19 mouse cellular contexts compared by ENCODE assay signal in the genomic region with DNA sequence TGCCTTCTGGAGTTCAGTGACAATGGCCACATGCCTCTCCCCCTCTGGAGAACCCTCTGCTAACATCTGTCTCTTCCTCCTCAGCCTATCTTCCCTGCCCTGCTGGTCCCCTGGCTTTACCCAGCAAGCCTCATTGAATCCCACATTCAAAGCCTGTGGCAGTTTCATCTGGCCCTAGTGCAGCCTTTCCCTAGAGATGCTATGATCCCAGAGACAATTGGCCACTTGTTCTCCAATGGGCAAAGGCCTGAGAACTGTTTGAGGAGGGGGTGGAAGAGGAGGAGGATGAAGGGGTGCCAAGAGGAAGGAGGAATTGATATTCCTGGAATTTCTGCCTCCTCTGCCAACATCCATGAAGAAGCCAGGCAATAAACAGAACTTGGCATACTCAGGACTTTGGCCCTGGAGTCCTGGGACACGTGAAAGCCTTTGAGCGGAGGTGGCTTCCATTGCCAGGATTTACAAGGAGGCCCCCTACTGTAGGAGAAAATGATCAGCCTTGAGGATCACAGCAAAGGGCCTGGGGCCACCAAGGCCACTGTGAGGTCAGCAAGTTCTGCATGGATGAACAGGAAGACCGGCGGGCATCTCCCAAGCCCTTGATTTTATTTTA. TPM values are rescaled to one million over a fixed set of nuclear protein-coding genes. Genes with fewer than 3 reads are reported as not detected.
DNase-seq lines count a peak whose midpoint lies in the region; ATAC-seq and TF ChIP-seq lines count a peak whose summit lies in the region.
"Had no signal": no experiment of that assay in that cellular context is flagged by ENCODE, and none has a peak within 500 bp of the region (broad histone marks: within the 10 kb centered on the region; RNA-seq: fewer than 3 reads in every experiment).

No protein-coding gene starts in this region.

- no peaks in the 10 kb centered on the region for H3K36me3 ChIP-seq in kidney, embryonic 16.5 days (ENCODE audit: insufficient read depth, low read length)
- no peaks in the 10 kb centered on the region for H3K36me3 ChIP-seq in intestine, postnatal 0 days (ENCODE audit: control insufficient read depth, insufficient read depth)
- H3K36me3 ChIP-seq: heart, embryonic 13.5 days; limb, embryonic 13.5 days; midbrain, embryonic 13.5 days had no signal

- TF ChIP-seq CTCF in intestine, postnatal 0 days (IDR thresholded peaks at IDR 0.05; ENCODE audit: low read depth), result peak; percentile 53
- TF ChIP-seq CTCF in gastrocnemius, adult 2 months (IDR thresholded peaks at IDR 0.05), result no peak

- 52% methylated on average over 4 of the region's 4 CpGs for WGBS in kidney, embryonic 16.5 days
- 54% methylated on average over 4 of the region's 4 CpGs for WGBS in intestine, postnatal 0 days

- H3K4me2 ChIP-seq in kidney, embryonic 16.5 days (replicated peaks; ENCODE audit: low read depth, low read length), result no peak overlapping the region
- no peak overlapping the region for H3K4me2 ChIP-seq in intestine, postnatal 0 days (replicated peaks; ENCODE audit: low read depth)
- H3K4me2 ChIP-seq: heart, embryonic 13.5 days; limb, embryonic 13.5 days; midbrain, embryonic 13.5 days had no signal

- no peak for ATAC-seq in kidney, embryonic 16.5 days (ENCODE audit: low FRiP score, low TSS enrichment)
- peak; percentile 75 for ATAC-seq in intestine, postnatal 0 days
- ATAC-seq: CD4-positive, CD25-positive, alpha-beta regulatory T cell, adult 4 months; midbrain, embryonic 13.5 days had no signal

- H3K4me1 ChIP-seq in kidney, embryonic 16.5 days (ENCODE audit: insufficient read depth, low read length), result 0 out of 2 replicates have a peak, but pooled peaks cover 5% of the 10 kb centered on the region
- peaks cover 4% of the 10 kb centered on the region; the same call in 1 of the 2 replicates for H3K4me1 ChIP-seq in intestine, postnatal 0 days (replicated peaks; ENCODE audit: control insufficient read depth, insufficient read depth, low read length)
- H3K4me1 ChIP-seq: heart, embryonic 13.5 days; limb, embryonic 13.5 days; midbrain, embryonic 13.5 days had no signal

- peak; percentile 71 for DNase-seq in kidney, adult 18-20 months
- peak; percentile 23 to 30 for DNase-seq in right cerebral cortex, postnatal 10 days (ENCODE audit: low spot score in 2 of 2)
- no peak for DNase-seq in right cerebral cortex, postnatal 4 days
- no peak for DNase-seq in ovary, postnatal 36 days (ENCODE audit: low spot score)
- no peak for DNase-seq in gastrocnemius, adult 2 months
- DNase-seq: adrenal gland, adult 8-10 months; cerebellum, adult 8-10 months; heart, postnatal 4 days; lung, adult 18-20 months; lung, postnatal 36 days; spleen, adult 18-20 months; thymus, postnatal 25 days had no signal

- H3K4me3 ChIP-seq in kidney, embryonic 16.5 days (ENCODE audit: low read length), result no peak overlapping the region
- H3K4me3 ChIP-seq in intestine, postnatal 0 days (ENCODE audit: low read depth, low read length), result no peak overlapping the region
- H3K4me3 ChIP-seq in gastrocnemius, adult 2 months, result no peak overlapping the region
- H3K4me3 ChIP-seq: heart, embryonic 13.5 days; layer of hippocampus, adult 2 months; limb, embryonic 13.5 days; midbrain, embryonic 13.5 days had no signal

- no peak overlapping the region for H3K9ac ChIP-seq in kidney, embryonic 16.5 days (replicated peaks; ENCODE audit: low read length)
- H3K9ac ChIP-seq in intestine, postnatal 0 days (ENCODE audit: low read depth, low read length), result no peak overlapping the region
- H3K9ac ChIP-seq: heart, embryonic 13.5 days; limb, embryonic 13.5 days; midbrain, embryonic 13.5 days had no signal

- no peaks in the 10 kb centered on the region for H3K9me3 ChIP-seq in kidney, embryonic 16.5 days (ENCODE audit: low read length)
- no peaks in the 10 kb centered on the region for H3K9me3 ChIP-seq in intestine, postnatal 0 days (ENCODE audit: control insufficient read depth)
- H3K9me3 ChIP-seq: heart, embryonic 13.5 days; limb, embryonic 13.5 days; midbrain, embryonic 13.5 days had no signal

- intact Hi-C loops in gastrocnemius, adult 2 months (cut with DNase I), result no loop called here

- no peak overlapping the region for H3K27ac ChIP-seq in kidney, embryonic 16.5 days (ENCODE audit: low read length)
- peak overlapping the region; percentile 36; the same call in 1 of the 2 replicates for H3K27ac ChIP-seq in intestine, postnatal 0 days (ENCODE audit: low read depth, low read length)
- no peak overlapping the region for H3K27ac ChIP-seq in gastrocnemius, adult 2 months
- H3K27ac ChIP-seq: heart, embryonic 13.5 days; layer of hippocampus, adult 2 months; limb, embryonic 13.5 days; midbrain, embryonic 13.5 days had no signal

- no peaks in the 10 kb centered on the region for H3K27me3 ChIP-seq in kidney, embryonic 16.5 days (ENCODE audit: insufficient read depth, low read length)
- H3K27me3 ChIP-seq in intestine, postnatal 0 days (replicated peaks; ENCODE audit: control insufficient read depth, insufficient read depth, low read length), result no peaks in the 10 kb centered on the region
- H3K27me3 ChIP-seq: heart, embryonic 13.5 days; limb, embryonic 13.5 days; midbrain, embryonic 13.5 days had no signal

RNA-seq across cellular contexts. Expression of gene Kcnk5, which starts 11.6 kb away (rescaled TPM):
- 21.9 and 22.7 TPM in 2 replicates for polyA plus RNA-seq in kidney, embryonic 16.5 days (2015; fragmentation: Nextera tagmentation; extraction: Ambion mirVana)
- 10.0 and 10.9 TPM in 2 replicates for polyA plus RNA-seq in intestine, postnatal 0 days (2015; fragmentation: Nextera tagmentation; extraction: Ambion mirVana)
- total RNA-seq in gastrocnemius, adult 2 months (2021), result under 1 TPM; 0.48 to 0.73 TPM

RNA-seq across cellular contexts. Expression of gene Saysd1, which starts 54.9 kb away (rescaled TPM):
- 13.4 and 13.6 TPM in 2 replicates for polyA plus RNA-seq in kidney, embryonic 16.5 days (2015; fragmentation: Nextera tagmentation; extraction: Ambion mirVana)
- polyA plus RNA-seq in intestine, postnatal 0 days (2015; fragmentation: Nextera tagmentation; extraction: Ambion mirVana), result 49.8 and 55.6 TPM in 2 replicates
- 1 to 10 TPM; 2.9 to 3.2 TPM for total RNA-seq in gastrocnemius, adult 2 months (2021)

Comparison
In these comparisons a context has a peak if more than half of its experiments do, and no peak if none do; other contexts are left out.
1. DNase-seq: peak in kidney, adult 18-20 months (single experiment) and right cerebral cortex, postnatal 10 days (2 of 2); none in right cerebral cortex, postnatal 4 days (single experiment), ovary, postnatal 36 days (single experiment) and gastrocnemius, adult 2 months (single experiment).